Mouse (Mus musculus): ENCODE measurements at regions not wholly inside any gene's neighbourhood (a gene's known extent, or its start where the extent isn't known, plus 50 kb on each side); places are given as distances from the start of the nearest gene placed in this dataset.

- H3K4me1 ChIP-seq (replicated peaks; ENCODE audit: insufficient read depth, low read length): no peaks in the 10 kb centered on the region
- ATAC-seq (replicated peaks; ENCODE audit: low FRiP score, low read depth): no peak
- no peak overlapping the region for H3K4me3 ChIP-seq (replicated peaks; ENCODE audit: low read depth, low read length)
Observed at GRCm38 (mm10) chr5:85954526-85954925, 110.9 kb downstream of the Cenpc1 start.

GRCm38 (mm10) chr5:85936667-85937314 lies 128.6 kb downstream of the Cenpc1 start:
- Histone ChIP-seq H3K9ac (ENCODE audit: low read depth, low read length) (no peak overlapping the region), H3K4me2 (ENCODE audit: low read length) (no peak overlapping the region), H3K36me3 (ENCODE audit: insufficient read depth, low read length) (no peaks in the 10 kb centered on the region), H3K27ac (no peak overlapping the region), H3K4me3 (replicated peaks; ENCODE audit: low read depth, low read length) (no peak overlapping the region), H3K9me3 (replicated peaks; ENCODE audit: low read length) (no peaks in the 10 kb centered on the region), H3K4me1 (replicated peaks; ENCODE audit: insufficient read depth, low read length) (no peaks in the 10 kb centered on the region), H3K27me3 (ENCODE audit: insufficient read depth, low read length) (no peaks in the 10 kb centered on the region)
- whole genome bisulfite sequencing: 37% methylated on average over 8 of the region's 8 CpGs
- peak; percentile 74 for DNase-seq (ENCODE audit: low spot score)
- peak; percentile 87 for TF ChIP-seq CTCF (IDR thresholded peaks at IDR 0.05; ENCODE audit: low read depth)
- no peak for ATAC-seq (replicated peaks; ENCODE audit: low FRiP score, low read depth)

More at GRCm38 (mm10) chr5:85954526-85954925, 110.9 kb downstream of the Cenpc1 start:
- Histone ChIP-seq H3K4me2 (ENCODE audit: low read length) (no peak overlapping the region), H3K27me3 (ENCODE audit: insufficient read depth, low read length) (no peaks in the 10 kb centered on the region), H3K9me3 (replicated peaks; ENCODE audit: low read length) (no peaks in the 10 kb centered on the region), H3K36me3 (ENCODE audit: insufficient read depth, low read length) (no peaks in the 10 kb centered on the region), H3K27ac (no peak overlapping the region), H3K9ac (ENCODE audit: low read depth, low read length) (no peak overlapping the region)
- TF ChIP-seq CTCF (IDR thresholded peaks at IDR 0.05; ENCODE audit: low read depth): no peak
- no peak for DNase-seq (ENCODE audit: low spot score)

- Histone ChIP-seq H3K27me3 (ENCODE audit: insufficient read depth, low read length) (no peaks in the 10 kb centered on the region), H3K4me1 (replicated peaks; ENCODE audit: insufficient read depth, low read length) (no peaks in the 10 kb centered on the region), H3K9ac (ENCODE audit: low read depth, low read length) (no peak overlapping the region), H3K36me3 (ENCODE audit: insufficient read depth, low read length) (no peaks in the 10 kb centered on the region), H3K4me3 (replicated peaks; ENCODE audit: low read depth, low read length) (no peak overlapping the region), H3K9me3 (replicated peaks; ENCODE audit: low read length) (no peaks in the 10 kb centered on the region), H3K4me2 (ENCODE audit: low read length) (no peak overlapping the region), H3K27ac (no peak overlapping the region)
- TF ChIP-seq CTCF (IDR thresholded peaks at IDR 0.05; ENCODE audit: low read depth): no peak
- ATAC-seq (replicated peaks; ENCODE audit: low FRiP score, low read depth) (no peak), DNase-seq (ENCODE audit: low spot score) (no peak)
- 95% methylated on average over 2 of the region's 2 CpGs for WGBS
Observed at GRCm38 (mm10) chr5:85918288-85918687, 147.1 kb downstream of the Cenpc1 start.

- Histone ChIP-seq H3K9ac (ENCODE audit: low read depth, low read length) (no peak overlapping the region), H3K4me1 (replicated peaks; ENCODE audit: insufficient read depth, low read length) (no peaks in the 10 kb centered on the region), H3K36me3 (ENCODE audit: insufficient read depth, low read length) (no peaks in the 10 kb centered on the region), H3K27me3 (ENCODE audit: insufficient read depth, low read length) (no peaks in the 10 kb centered on the region), H3K4me3 (replicated peaks; ENCODE audit: low read depth, low read length) (no peak overlapping the region), H3K27ac (no peak overlapping the region), H3K4me2 (ENCODE audit: low read length) (no peak overlapping the region), H3K9me3 (replicated peaks; ENCODE audit: low read length) (no peaks in the 10 kb centered on the region)
- DNase-seq (ENCODE audit: low spot score) (no peak), ATAC-seq (replicated peaks; ENCODE audit: low FRiP score, low read depth) (no peak)
- TF ChIP-seq CTCF (IDR thresholded peaks at IDR 0.05; ENCODE audit: low read depth): no peak
- 78% methylated on average over 4 of the region's 4 CpGs for WGBS
Observed at GRCm38 (mm10) chr5:85915000-85915399, 150.4 kb downstream of the Cenpc1 start.

GRCm38 (mm10) chr5:85896452-85896851 lies 168.9 kb downstream of the Cenpc1 start:
- Histone ChIP-seq H3K9me3 (replicated peaks; ENCODE audit: low read length) (no peaks in the 10 kb centered on the region), H3K36me3 (ENCODE audit: insufficient read depth, low read length) (no peaks in the 10 kb centered on the region), H3K27me3 (ENCODE audit: insufficient read depth, low read length) (no peaks in the 10 kb centered on the region), H3K27ac (no peak overlapping the region), H3K4me2 (ENCODE audit: low read length) (no peak overlapping the region), H3K4me1 (replicated peaks; ENCODE audit: insufficient read depth, low read length) (no peaks in the 10 kb centered on the region), H3K4me3 (replicated peaks; ENCODE audit: low read depth, low read length) (no peak overlapping the region), H3K9ac (ENCODE audit: low read depth, low read length) (no peak overlapping the region)
- 67% methylated on average over 6 of the region's 6 CpGs for WGBS
- ATAC-seq (replicated peaks; ENCODE audit: low FRiP score, low read depth) (no peak), DNase-seq (ENCODE audit: low spot score) (no peak)
- no peak for TF ChIP-seq CTCF (IDR thresholded peaks at IDR 0.05; ENCODE audit: low read depth)

GRCm38 (mm10) chr5:85895814-85896213 lies 169.6 kb downstream of the Cenpc1 start:
- no peak overlapping the region for H3K27ac ChIP-seq
- no peak overlapping the region for H3K4me2 ChIP-seq (ENCODE audit: low read length)
- H3K9ac ChIP-seq (ENCODE audit: low read depth, low read length): no peak overlapping the region
- WGBS: 76% methylated on average over 2 of the region's 2 CpGs
- H3K9me3 ChIP-seq (replicated peaks; ENCODE audit: low read length): no peaks in the 10 kb centered on the region
- no peak overlapping the region for H3K4me3 ChIP-seq (replicated peaks; ENCODE audit: low read depth, low read length)
- H3K27me3 ChIP-seq (ENCODE audit: insufficient read depth, low read length): no peaks in the 10 kb centered on the region
- H3K4me1 ChIP-seq (replicated peaks; ENCODE audit: insufficient read depth, low read length): no peaks in the 10 kb centered on the region
- ATAC-seq (replicated peaks; ENCODE audit: low FRiP score, low read depth) (no peak), DNase-seq (ENCODE audit: low spot score) (no peak)
- no peaks in the 10 kb centered on the region for H3K36me3 ChIP-seq (ENCODE audit: insufficient read depth, low read length)
- TF ChIP-seq CTCF (IDR thresholded peaks at IDR 0.05; ENCODE audit: low read depth): no peak

GRCm38 (mm10) chr5:85870311-85870710 lies 195.1 kb downstream of the Cenpc1 start:
- Histone ChIP-seq H3K4me2 (ENCODE audit: low read length) (no peak overlapping the region), H3K4me3 (replicated peaks; ENCODE audit: low read depth, low read length) (no peak overlapping the region), H3K9ac (ENCODE audit: low read depth, low read length) (no peak overlapping the region), H3K36me3 (ENCODE audit: insufficient read depth, low read length) (no peaks in the 10 kb centered on the region), H3K27me3 (ENCODE audit: insufficient read depth, low read length) (no peaks in the 10 kb centered on the region), H3K27ac (no peak overlapping the region), H3K4me1 (replicated peaks; ENCODE audit: insufficient read depth, low read length) (no peaks in the 10 kb centered on the region), H3K9me3 (replicated peaks; ENCODE audit: low read length) (no peaks in the 10 kb centered on the region)
- WGBS: 75% methylated on average over 8 of the region's 8 CpGs
- DNase-seq (ENCODE audit: low spot score) (no peak), ATAC-seq (replicated peaks; ENCODE audit: low FRiP score, low read depth) (no peak)
- no peak for TF ChIP-seq CTCF (IDR thresholded peaks at IDR 0.05; ENCODE audit: low read depth)

All from kidney, postnatal 0 days (tissue).